Mouse (Mus musculus) hindbrain, embryonic 12.5 days (tissue): Measurements from ENCODE around the gene Rbms3. TPM values are rescaled to one million over a fixed set of nuclear protein-coding genes. Genes with fewer than 3 reads are reported as not detected.

Source experiments
- ATAC-seq: fragments of 200-750 bp; cut with Nextera tagmentation; 2 replicates; pipeline ENCODE4 v1.8.0; 2017; ENCODE audit warnings: moderate TSS enrichment; ENCODE audit not compliant: low FRiP score
- H3K27ac ChIP-seq: fragments of 300-500 bp; sonication (generic); 2 replicates; pipeline ENCODE4 v1.5.1; 2016; ENCODE audit warnings: mild to moderate bottlenecking
- H3K27me3 ChIP-seq: fragments of 300-500 bp; sonication (generic); 2 replicates; pipeline ENCODE4 v1.6.1; 2016; ENCODE audit warnings: mild to moderate bottlenecking
- H3K36me3 ChIP-seq: fragments of 300-500 bp; sonication (generic); 2 replicates; pipeline ENCODE4 v1.6.1; 2016; ENCODE audit warnings: mild to moderate bottlenecking
- H3K4me1 ChIP-seq: fragments of 300-500 bp; sonication (generic); 2 replicates; pipeline ENCODE4 v1.6.1; 2016
- H3K4me2 ChIP-seq: fragments of 300-500 bp; sonication (generic); replicated peaks from 2 replicates; pipeline ENCODE4 v1.6.1; 2016; ENCODE audit warnings: mild to moderate bottlenecking
- H3K4me3 ChIP-seq: fragments of 300-500 bp; sonication (generic); 2 replicates; pipeline ENCODE4 v1.5.1; 2016; ENCODE audit warnings: mild to moderate bottlenecking
- H3K9ac ChIP-seq: fragments of 300-500 bp; sonication (generic); 2 replicates; pipeline ENCODE4 v1.6.1; 2016; ENCODE audit warnings: mild to moderate bottlenecking, moderate library complexity
- H3K9me3 ChIP-seq: fragments of 300-500 bp; sonication (generic); replicated peaks from 2 replicates; pipeline ENCODE4 v1.6.1; 2016; ENCODE audit warnings: mild to moderate bottlenecking
- WGBS: fragments of 180-500 bp; shearing (Covaris S2); methylation state at CpG from one replicate; pipeline ENCODE4 v1.1.7; 2016; 5-methylcytosine and 5-hydroxymethylcytosine counted together
- polyA plus RNA-seq: library from polyadenylated mRNA; unstranded; fragments of >200 nt; fragmentation: Nextera tagmentation; extraction: Ambion mirVana; gene quantifications from 2 replicates; pipeline ENCODE4 v1.2.1, GENCODE M21; 2016

Rbms3 gene
- polyA plus RNA-seq, 1 experiment from 2014 or later: 58.7 TPM

GRCm38 (mm10) chr9:116630805-116631204, 998.9 kb downstream of the Rbms3 start:
- H3K27ac ChIP-seq: no peak overlapping the region
- H3K27me3 ChIP-seq: no peaks in the 10 kb centered on the region
- H3K4me1 ChIP-seq: no peaks in the 10 kb centered on the region
- no peaks in the 10 kb centered on the region for H3K36me3 ChIP-seq
- no peak overlapping the region for H3K4me2 ChIP-seq
- WGBS: 86% methylated on average over 10 of the region's 10 CpGs
- 0 out of 2 replicates have a peak, but pooled peaks cover 4% of the 10 kb centered on the region for H3K9me3 ChIP-seq
- H3K4me3 ChIP-seq: no peak overlapping the region
- H3K9ac ChIP-seq: no peak overlapping the region
- no peak for ATAC-seq

GRCm38 (mm10) chr9:116620434-116620833, 1009.3 kb downstream of the Rbms3 start:
- Histone ChIP-seq H3K4me3 (no peak overlapping the region), H3K4me1 (0 out of 2 replicates have a peak, but pooled peaks cover 2% of the 10 kb centered on the region), H3K36me3 (no peaks in the 10 kb centered on the region), H3K27ac (no peak overlapping the region), H3K9me3 (no peaks in the 10 kb centered on the region), H3K4me2 (no peak overlapping the region), H3K9ac (no peak overlapping the region), H3K27me3 (no peaks in the 10 kb centered on the region)
- WGBS: 82% methylated on average over 5 of the region's 5 CpGs
- ATAC-seq: no peak

- Histone ChIP-seq H3K27ac (no peak overlapping the region), H3K9me3 (no peaks in the 10 kb centered on the region), H3K4me1 (0 out of 2 replicates have a peak, but pooled peaks cover 2% of the 10 kb centered on the region), H3K27me3 (no peaks in the 10 kb centered on the region), H3K4me3 (no peak overlapping the region), H3K9ac (no peak overlapping the region), H3K36me3 (no peaks in the 10 kb centered on the region), H3K4me2 (no peak overlapping the region)
- ATAC-seq: no peak
- 95% methylated on average over 5 of the region's 5 CpGs for WGBS
Measured at GRCm38 (mm10) chr9:116618886-116619285, 1010.8 kb downstream of the Rbms3 start.

GRCm38 (mm10) chr9:116613276-116613675, 1016.4 kb downstream of the Rbms3 start:
- no peak overlapping the region for H3K4me3 ChIP-seq
- no peak for ATAC-seq
- H3K27ac ChIP-seq: no peak overlapping the region
- WGBS: 80% methylated on average over 7 of the region's 7 CpGs
- no peaks in the 10 kb centered on the region for H3K36me3 ChIP-seq
- no peaks in the 10 kb centered on the region for H3K27me3 ChIP-seq
- H3K4me2 ChIP-seq: no peak overlapping the region
- H3K9me3 ChIP-seq: no peaks in the 10 kb centered on the region
- no peak overlapping the region for H3K9ac ChIP-seq
- H3K4me1 ChIP-seq: no peaks in the 10 kb centered on the region

DNA sequence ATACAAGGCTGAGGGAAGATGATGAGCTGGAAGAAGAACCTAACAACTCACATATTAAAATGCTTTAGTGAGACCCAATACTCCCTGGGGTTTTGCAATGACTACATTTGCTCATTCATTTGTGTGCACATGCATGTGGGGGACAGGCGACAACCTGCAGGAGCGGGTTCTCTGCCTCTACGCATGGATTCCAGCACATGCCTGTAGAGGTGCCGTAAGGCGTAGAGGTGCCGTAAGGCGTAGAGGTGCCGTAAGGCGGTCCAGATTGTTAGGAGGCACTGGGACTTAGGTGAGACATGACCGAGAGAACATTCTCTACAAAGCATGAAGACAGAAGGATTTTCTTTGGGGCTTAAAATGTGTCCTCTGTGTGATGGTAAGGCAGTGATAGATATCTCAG, 1033.7 kb downstream of the Rbms3 start:
- no peaks in the 10 kb centered on the region for H3K36me3 ChIP-seq
- no peak for ATAC-seq
- H3K9ac ChIP-seq: no peak overlapping the region
- no peak overlapping the region for H3K4me2 ChIP-seq
- no peak overlapping the region for H3K27ac ChIP-seq
- no peaks in the 10 kb centered on the region for H3K9me3 ChIP-seq
- 97% methylated on average over 10 of the region's 10 CpGs for WGBS
- H3K4me1 ChIP-seq: no peaks in the 10 kb centered on the region
- H3K27me3 ChIP-seq: no peaks in the 10 kb centered on the region
- H3K4me3 ChIP-seq: no peak overlapping the region

DNA sequence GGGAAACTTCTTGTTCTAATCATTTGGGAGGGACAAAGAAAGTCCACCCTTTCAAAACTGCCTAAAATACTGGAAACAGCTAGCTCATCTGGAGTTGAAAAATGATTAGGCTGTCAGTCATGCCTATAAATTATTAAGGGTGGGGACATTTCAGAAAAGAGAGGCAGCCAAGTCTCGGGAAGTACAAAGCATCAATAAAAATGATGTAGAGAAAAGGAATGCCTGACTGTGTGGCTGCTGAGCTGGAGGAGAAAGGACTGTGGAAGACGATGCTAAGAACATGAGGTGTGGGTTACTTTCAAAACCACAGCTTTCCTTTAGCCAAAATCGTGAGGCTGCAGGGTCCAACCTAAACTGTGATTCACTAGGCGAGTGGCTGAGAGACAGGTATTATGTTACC, 1037.2 kb downstream of the Rbms3 start:
- no peaks in the 10 kb centered on the region for H3K27me3 ChIP-seq
- H3K9ac ChIP-seq: no peak overlapping the region
- H3K27ac ChIP-seq: no peak overlapping the region
- 91% methylated on average over 4 of the region's 4 CpGs for WGBS
- no peak overlapping the region for H3K4me2 ChIP-seq
- H3K4me1 ChIP-seq: no peaks in the 10 kb centered on the region
- ATAC-seq: no peak
- H3K9me3 ChIP-seq: no peaks in the 10 kb centered on the region; the same call in 1 of the 2 replicates
- H3K36me3 ChIP-seq: no peaks in the 10 kb centered on the region
- no peak overlapping the region for H3K4me3 ChIP-seq

DNA sequence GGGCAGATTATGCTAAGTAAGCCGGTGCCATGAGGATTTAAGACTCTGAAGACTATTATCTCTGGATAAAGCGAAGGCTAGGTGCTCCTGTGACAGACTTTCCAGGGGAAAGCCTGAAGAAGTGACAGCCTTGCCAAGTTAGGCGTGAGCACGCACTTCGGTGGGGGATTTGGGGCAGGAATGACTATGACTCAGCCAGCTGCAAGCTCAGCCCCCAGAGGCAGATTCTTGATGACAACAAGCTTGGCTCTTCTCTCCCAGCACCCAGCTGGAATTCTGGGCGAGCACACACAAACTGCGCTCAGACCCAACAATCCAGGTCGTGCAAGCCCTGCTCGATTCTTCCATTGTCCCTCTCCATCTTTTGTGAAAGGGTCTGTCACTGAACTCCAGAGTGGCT, 1038.6 kb downstream of the Rbms3 start:
- Histone ChIP-seq H3K36me3 (no peaks in the 10 kb centered on the region), H3K4me1 (no peaks in the 10 kb centered on the region), H3K9ac (no peak overlapping the region), H3K9me3 (no peaks in the 10 kb centered on the region; the same call in 1 of the 2 replicates), H3K4me3 (no peak overlapping the region), H3K4me2 (no peak overlapping the region), H3K27me3 (no peaks in the 10 kb centered on the region), H3K27ac (no peak overlapping the region)
- WGBS: 79% methylated on average over 9 of the region's 9 CpGs
- no peak for ATAC-seq

DNA sequence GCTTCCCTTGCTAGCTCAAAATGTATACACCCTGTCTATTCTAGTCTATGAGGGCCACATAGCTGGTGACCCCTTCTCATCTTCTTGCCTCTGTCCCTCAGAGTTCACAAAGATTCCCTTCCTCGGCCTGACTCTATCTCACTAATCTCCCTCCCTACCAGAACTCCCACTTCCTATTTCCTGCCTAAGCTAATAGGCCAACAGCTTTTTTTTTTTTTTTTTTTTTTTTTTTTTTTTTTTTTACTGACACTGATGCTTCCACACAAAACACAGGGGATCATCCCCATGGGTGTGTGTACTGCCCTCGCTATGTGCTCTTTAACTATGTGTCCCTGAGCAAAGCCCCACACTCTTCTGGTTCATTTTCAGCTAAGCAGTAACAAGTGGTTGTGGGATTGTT, 1060.0 kb downstream of the Rbms3 start:
- no peak overlapping the region for H3K9ac ChIP-seq
- no peak overlapping the region for H3K27ac ChIP-seq
- no peaks in the 10 kb centered on the region for H3K4me1 ChIP-seq
- H3K4me2 ChIP-seq: no peak overlapping the region
- H3K27me3 ChIP-seq: no peaks in the 10 kb centered on the region
- no peak overlapping the region for H3K4me3 ChIP-seq
- WGBS: 88% methylated on average over 2 of the region's 2 CpGs
- no peak for ATAC-seq
- no peaks in the 10 kb centered on the region for H3K36me3 ChIP-seq
- H3K9me3 ChIP-seq: no peaks in the 10 kb centered on the region

GRCm38 (mm10) chr9:116566711-116567110, 1063.0 kb downstream of the Rbms3 start:
- no peaks in the 10 kb centered on the region for H3K36me3 ChIP-seq
- no peak overlapping the region for H3K27ac ChIP-seq
- no peaks in the 10 kb centered on the region for H3K9me3 ChIP-seq
- no peak for ATAC-seq
- no peaks in the 10 kb centered on the region for H3K4me1 ChIP-seq
- no peak overlapping the region for H3K4me3 ChIP-seq
- no peak overlapping the region for H3K9ac ChIP-seq
- 90% methylated on average over 7 of the region's 7 CpGs for WGBS
- H3K27me3 ChIP-seq: no peaks in the 10 kb centered on the region
- H3K4me2 ChIP-seq: no peak overlapping the region

DNA sequence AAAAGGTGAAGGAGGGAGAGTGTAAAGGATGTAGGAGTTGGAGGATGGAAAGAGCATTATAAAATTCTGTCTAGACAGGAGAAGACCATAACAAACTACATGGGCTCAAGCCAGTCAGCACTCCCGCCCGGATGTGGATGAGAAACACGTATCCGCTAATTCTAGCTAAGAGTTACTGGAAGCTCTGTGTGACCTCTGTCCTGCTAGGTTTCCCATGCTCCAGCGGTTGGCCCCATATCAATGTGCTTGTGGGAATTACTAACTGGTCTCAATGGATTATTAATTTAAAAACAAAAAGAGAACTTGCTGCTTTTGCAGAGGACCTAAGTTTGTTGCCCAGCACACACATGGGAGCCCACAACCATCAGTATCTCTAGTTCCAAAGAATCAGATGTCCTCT, 1071.9 kb downstream of the Rbms3 start:
- Histone ChIP-seq H3K9me3 (no peaks in the 10 kb centered on the region), H3K27me3 (no peaks in the 10 kb centered on the region), H3K36me3 (no peaks in the 10 kb centered on the region), H3K4me3 (no peak overlapping the region), H3K27ac (no peak overlapping the region), H3K9ac (no peak overlapping the region), H3K4me1 (0 out of 2 replicates have a peak, but pooled peaks cover 4% of the 10 kb centered on the region), H3K4me2 (no peak overlapping the region)
- ATAC-seq: no peak
- 88% methylated on average over 5 of the region's 5 CpGs for WGBS

- Histone ChIP-seq H3K4me1 (0 out of 2 replicates have a peak, but pooled peaks cover 4% of the 10 kb centered on the region), H3K9ac (no peak overlapping the region), H3K4me3 (no peak overlapping the region), H3K36me3 (no peaks in the 10 kb centered on the region), H3K4me2 (no peak overlapping the region; the same call in 1 of the 2 replicates), H3K9me3 (no peaks in the 10 kb centered on the region), H3K27me3 (no peaks in the 10 kb centered on the region), H3K27ac (peak overlapping the region; percentile 48)
- 39% methylated on average over 8 of the region's 8 CpGs for WGBS
- 0 out of 2 replicates have a peak, but pooled peaks have one; percentile 50 for ATAC-seq
Measured at GRCm38 (mm10) chr9:116556641-116557040, 1073.1 kb downstream of the Rbms3 start.

DNA sequence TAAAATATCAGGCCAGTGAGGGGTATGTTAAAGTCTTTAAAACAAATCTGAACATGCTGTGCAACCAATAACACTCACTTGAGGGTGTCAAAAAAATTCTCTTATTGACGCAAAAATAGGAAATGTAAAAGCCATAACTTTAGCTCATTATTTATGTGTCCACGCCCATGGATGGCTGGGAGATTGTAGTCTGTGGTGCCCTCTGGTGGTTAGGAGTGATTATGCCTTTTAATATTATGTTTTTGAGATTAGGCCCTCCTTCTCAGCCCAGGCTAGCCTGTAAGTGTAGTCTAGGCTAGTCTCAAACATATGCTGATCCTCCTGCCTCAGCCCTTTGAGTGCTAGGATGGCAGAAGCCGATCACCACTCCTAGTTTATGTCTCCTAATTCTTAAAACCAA, 1076.5 kb downstream of the Rbms3 start:
- no peaks in the 10 kb centered on the region for H3K9me3 ChIP-seq
- no peak overlapping the region for H3K4me3 ChIP-seq
- H3K36me3 ChIP-seq: no peaks in the 10 kb centered on the region
- 93% methylated on average over 3 of the region's 3 CpGs for WGBS
- H3K4me2 ChIP-seq: no peak overlapping the region
- no peak overlapping the region for H3K27ac ChIP-seq
- 0 out of 2 replicates have a peak, but pooled peaks cover 4% of the 10 kb centered on the region for H3K4me1 ChIP-seq
- no peaks in the 10 kb centered on the region for H3K27me3 ChIP-seq
- ATAC-seq: no peak
- H3K9ac ChIP-seq: no peak overlapping the region

DNA sequence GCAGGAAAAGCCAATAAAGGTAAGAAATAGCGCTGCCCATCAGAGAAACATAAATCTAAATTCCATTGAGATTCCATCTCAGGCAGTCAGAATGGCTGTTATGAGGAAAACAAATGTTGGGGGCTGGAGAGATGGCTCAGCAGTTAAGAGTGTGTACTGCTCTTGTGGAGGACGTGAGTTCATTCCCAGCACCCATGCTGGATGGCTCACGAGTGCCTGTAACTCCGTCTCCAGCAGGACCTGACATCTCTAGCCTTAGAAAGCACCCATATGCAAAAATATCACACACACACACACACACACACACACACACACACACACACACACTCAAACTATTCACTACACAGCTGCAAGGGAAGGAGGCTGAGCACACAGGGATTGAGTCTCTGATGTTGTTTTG, 1083.6 kb downstream of the Rbms3 start:
- no peak overlapping the region for H3K27ac ChIP-seq
- no peak overlapping the region for H3K4me3 ChIP-seq
- no peak overlapping the region for H3K9ac ChIP-seq
- no peak overlapping the region for H3K4me2 ChIP-seq
- WGBS: 95% methylated on average over 4 of the region's 4 CpGs
- H3K27me3 ChIP-seq: no peaks in the 10 kb centered on the region
- no peak for ATAC-seq
- H3K36me3 ChIP-seq: no peaks in the 10 kb centered on the region
- no peaks in the 10 kb centered on the region for H3K4me1 ChIP-seq
- H3K9me3 ChIP-seq: no peaks in the 10 kb centered on the region
